Mouse (Mus musculus) ES-Bruce4 (cell line): Measurements from ENCODE around the gene Nktr.

Experiments used
- CTCF ChIP-seq: IDR thresholded peaks from one replicate; pipeline ENCODE4 v1.8.1; 2011; ENCODE audit warnings: low read depth, low read length
- POLR2A ChIP-seq: IDR thresholded peaks from one replicate; pipeline ENCODE4 v1.8.1; 2011; ENCODE audit warnings: low read length; ENCODE audit not compliant: insufficient read depth

DNA sequence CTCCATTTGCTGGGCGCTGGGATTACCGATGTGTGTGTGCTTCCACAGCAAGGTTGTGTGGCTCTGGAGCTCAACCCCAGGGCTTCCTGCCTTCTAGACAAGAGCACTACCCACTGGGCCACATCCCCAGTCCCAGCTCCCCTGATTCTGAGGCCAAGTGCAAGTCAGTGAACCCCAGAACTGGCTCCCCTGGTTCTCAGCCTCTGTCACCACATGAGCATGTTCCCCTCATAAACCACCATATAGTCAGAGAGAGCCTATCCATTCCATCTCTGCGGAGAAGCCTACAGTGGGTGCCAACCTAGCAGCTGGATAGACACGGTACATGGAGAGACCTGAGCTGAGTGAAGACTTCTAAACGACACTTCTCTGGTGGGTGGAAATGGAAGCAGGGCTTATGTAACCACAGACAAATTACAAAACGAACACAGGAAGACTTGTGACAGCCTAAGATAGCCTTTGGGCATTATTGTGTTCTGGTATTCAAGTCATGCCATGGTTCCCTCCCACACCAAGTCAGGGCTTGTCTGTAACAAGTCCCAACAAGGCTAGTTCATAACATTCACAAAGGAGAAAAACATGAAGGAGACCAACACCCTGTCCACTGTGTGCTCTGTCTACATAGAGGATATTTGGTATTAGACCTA is 12.8 kb upstream of the Nktr start:
- TF ChIP-seq POLR2A: no peak
- no peak for TF ChIP-seq CTCF
